Mouse (Mus musculus) layer of hippocampus, adult 11-12 months (tissue): ENCODE data around the gene Cdk2ap2.
"Not testable (repeated sequence)": the region's sequence is repeated elsewhere in the genome, so short reads cannot be mapped to it uniquely, and the experiment has no call there.

Experiments used
- DNase-seq: peaks from one replicate; pipeline ENCODE4 v3.0.0; 2022; ENCODE audit warnings: low spot score

Cdk2ap2 gene

DNA sequence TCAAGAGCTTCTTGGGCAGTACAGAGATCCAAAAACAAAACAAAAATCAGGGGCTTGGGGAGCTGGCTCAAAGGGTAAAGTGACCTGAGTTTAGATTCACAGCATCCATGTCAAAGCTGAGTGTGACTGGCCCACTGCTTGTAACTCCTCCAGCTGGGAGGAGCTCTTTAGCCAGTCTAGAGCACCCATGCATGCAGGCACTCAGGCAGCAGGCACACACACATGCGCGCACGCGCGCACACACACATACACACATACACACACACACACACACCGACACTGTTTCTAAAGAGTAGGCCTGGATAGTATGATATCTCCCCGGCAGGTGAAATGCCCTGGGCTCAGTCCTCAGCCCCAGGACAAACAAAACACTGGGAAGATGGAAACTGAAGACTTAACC, 20.0 kb downstream of the Cdk2ap2 start:
- no peak for DNase-seq

DNA sequence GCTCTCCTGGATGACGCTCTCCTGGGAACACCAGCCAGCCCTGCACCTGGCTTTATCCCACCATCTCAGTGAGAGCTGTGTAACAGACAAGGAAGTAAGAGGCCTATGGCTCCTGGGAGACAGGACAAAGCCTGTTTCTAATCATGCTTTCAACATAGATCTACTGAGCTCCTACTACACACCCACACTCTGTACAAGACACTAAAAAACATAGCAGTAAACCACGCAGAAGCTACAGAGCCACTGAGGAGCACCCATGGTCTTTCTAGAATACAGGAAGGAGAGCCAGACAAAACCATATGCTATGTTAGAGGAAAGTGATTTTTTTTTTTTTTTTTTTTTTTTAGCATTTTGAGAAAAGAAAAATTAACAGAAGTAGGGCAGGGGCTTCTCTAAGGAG, 21.4 kb downstream of the Cdk2ap2 start:
- DNase-seq, result no peak

DNA sequence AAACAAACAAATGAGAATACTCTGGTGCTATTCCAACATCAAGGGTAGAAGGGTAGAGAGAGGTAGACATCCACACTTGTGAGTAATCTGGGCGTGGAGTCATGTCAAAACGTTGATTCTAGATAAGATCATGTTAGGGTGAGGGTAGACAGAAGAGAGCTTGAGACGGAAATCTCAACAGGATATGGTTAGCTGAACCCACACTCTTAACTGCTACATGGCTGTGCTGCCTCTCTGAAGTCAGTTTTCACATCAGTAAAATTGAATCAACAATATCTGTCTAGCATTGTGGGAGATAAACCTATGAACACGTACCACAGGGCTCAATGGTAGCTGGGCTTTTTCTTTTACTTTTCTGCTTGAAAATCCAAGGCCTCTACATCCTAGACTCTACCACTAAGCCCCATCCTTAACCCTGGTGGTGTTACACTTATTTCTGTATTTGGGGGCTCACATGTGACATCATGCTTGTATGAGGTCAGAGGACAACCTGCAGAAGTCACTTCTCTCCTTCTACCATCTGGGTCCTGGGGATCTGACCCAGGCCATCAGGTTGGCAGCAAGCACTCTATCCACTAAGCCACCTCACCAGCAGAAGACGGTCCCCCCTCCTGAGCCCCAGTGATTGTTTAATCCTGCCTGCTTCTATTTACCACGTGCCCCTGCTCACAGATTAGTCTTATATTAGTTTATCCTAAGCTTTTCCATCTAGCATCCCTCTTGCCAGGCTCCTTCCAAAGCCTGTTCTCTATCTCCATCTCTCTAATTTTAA, 22.9 kb downstream of the Cdk2ap2 start:
- DNase-seq, result no peak

DNA sequence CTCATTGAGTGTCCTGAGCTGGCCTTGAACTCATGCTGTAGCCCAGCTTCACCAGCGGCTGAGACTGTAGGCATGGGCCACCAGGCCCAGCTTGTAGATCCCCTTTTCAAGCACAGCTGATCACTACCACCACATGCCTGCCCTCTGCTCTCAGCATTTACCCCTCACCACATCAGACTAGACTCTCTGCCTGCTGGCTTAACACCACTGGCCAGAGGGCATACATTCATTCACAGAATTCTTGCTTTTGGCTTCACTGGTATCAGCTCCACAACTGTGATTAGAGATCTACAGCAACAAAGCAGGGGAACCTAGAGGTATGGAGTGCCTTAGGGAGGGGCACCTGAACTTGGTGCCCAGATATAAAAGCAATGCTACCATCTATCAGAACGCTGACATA, 23.5 kb downstream of the Cdk2ap2 start:
- no peak for DNase-seq

DNA sequence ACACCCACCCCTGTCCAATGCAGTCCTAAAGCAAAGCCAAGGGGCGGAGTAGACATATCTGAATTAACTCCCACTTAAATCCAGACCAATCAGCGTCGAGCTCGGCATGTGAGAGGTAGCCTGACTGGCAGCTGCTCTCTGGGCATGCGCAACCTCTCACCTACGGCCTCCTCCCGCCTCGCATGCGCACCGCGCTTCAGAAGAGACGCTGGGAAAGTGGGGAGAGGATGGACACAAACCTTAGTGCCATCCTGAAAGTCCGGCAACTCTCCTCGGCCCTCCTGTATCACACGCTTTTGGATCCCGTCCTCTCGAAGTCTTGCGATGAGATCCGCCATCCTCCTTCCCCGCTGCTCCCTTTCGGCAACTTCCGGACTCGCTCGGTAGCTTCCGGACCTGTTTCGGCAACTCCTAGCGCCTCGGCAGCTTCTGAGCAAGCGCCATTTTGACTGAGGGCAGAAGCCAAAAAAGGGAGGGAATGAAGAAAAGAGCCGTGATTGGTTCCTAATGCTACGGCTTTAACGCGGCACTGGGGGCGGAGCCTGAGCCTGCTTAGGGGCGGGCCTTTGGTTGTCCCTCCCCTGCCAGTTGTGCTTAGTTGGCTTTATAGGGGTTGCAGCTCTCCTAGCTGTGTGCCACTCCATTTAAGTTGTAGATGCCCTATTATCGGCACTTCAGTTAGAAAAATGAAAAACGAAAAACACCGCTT, 24.3 kb downstream of the Cdk2ap2 start:
- peak; percentile 98 for DNase-seq

DNA sequence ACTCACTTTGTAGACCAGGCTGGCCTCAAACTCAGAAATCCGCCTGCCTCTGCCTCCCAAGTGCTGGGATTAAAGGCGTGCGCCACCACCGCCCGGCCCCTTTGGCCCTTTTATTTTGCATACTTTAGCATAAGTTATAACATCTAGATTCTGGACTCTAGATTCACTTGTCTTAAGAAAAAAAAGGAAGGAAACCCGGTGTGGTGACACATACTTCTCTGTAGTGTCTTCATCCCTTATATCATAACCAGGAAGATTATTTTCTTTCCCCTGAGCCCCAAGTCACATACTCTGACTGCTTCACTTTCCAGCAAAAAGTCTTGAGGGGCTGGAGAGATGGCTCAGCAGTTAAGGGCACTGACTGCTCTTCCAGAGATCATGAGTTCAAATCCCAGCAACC, 24.9 kb downstream of the Cdk2ap2 start:
- DNase-seq, result not testable (repeated sequence)

DNA sequence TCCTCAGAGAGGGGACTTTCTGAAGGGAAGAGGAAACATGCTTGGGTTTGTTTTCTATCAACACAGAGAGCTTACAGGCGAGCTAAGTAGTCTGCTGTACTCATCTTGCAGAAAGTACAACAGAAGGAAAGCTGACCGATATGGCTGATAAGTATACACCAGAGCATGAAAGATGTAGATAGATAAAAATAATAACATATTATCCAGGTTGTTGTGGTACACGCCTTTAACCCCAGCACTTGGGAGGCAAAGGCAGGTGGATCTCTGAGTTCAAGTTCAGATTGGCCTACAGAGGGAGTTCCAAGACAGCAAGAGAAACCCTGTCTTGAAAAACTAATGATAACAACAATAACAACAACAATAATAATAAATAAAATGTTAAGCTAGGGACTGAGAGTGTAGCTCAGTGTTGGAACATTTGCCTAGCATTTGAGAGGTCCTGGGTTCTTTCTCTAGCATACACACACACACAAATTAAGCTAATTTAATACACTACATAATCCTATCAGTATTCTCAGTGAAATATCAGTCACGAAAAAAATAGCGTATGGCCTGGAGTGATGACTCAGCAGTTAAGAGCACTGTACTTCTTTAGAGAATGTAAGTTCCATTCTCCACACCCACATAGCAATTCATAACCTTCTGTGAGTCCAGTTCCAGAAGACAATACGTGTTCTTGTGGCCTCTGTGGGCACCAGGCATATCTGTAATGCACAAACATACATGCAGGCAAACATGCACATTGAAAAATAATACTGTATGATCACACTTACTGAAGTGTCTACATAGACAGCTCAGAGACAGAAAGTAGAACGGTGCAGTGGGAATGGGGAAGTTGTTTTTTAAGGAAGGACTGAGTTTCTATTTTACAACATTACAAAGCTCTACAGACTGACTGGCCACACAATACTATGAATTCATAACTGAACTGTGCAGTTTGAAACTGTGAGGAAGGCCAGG, 25.7 kb downstream of the Cdk2ap2 start:
- no peak for DNase-seq

DNA sequence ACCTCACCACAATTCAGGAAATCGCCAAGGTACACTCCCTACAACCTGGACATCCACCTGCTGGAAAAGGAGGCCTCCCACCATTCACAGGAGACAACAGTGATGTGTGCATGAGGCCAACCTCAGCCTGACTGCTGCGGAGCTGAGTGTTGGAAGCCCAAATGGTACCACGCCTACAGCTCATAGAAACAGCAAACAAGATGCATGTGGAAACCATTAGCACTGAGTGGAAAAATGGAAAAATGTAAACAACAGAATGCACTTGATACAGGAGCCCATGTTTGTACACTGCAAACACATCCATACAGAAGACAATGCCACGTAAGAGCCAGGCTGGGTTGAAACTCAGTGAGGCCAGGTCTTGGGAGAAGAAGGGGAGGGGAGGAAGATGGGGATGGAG, 27.4 kb downstream of the Cdk2ap2 start:
- no peak for DNase-seq

DNA sequence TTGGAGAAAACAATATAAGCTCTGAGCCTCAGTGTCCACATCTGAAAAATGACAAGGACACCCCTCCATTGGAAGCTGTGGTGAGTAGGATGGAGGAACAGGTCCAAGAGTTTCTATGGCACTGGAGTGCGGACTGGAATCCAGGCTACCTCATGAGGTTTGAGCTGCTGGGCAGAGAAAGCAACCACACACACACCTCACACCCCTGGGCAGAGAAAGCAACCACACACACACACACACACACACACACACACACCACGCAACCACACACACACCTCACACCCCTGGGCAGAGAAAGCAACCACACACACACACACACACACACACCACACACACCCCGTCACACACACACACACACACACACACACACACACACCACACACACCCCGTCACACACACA, 28.3 kb downstream of the Cdk2ap2 start:
- not testable (repeated sequence) for DNase-seq

DNA sequence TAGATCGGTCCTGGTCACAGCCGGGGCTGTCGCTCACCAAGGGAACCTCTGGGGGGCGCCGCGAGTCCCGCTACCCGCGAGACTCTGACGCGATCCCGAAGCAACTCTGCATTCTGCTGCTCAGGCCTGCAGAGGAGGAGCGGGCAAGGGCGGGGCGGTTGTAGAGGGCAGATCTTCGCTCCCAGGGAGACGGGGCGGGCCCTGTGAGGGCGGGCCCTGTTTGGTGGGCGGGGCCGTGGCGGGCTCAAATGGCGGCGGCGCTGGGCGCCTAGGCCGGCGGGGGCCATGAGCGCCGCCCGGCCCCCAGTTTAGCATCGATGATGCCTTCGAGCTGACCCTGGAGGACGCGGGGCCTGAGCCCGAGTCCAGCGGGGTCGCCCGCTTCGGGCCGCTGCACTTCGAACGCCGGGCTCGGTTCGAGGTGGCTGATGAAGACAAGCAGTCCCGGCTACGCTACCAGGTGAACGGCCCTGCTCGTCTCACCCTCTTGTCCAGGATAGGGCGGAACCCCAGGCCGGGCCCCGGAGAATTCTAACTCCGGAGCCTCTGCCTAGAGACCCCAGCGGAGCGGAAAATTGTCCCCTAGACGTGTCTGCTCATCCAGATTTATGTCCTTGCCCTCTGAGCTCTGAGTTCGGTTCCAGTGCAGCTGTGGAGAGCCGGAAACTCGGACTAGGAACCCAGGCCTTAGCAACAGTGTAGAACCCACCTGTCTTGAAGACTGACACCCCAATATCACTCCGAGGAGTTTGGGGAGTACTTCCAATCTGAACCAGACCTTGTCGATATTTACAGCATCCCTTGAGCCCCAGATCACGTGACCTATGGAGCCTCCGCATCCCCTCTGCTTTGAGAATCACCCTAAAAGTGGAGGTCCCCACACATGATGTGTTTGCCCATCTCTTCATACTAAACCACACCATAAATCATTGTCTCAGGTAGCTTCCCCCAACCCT, 29.0 kb downstream of the Cdk2ap2 start, which contains the start of gene Aip:
Aip (minus strand) TSS at position 118 of the 956 bp plus-strand sequence.
- DNase-seq, result peak; percentile 98

DNA sequence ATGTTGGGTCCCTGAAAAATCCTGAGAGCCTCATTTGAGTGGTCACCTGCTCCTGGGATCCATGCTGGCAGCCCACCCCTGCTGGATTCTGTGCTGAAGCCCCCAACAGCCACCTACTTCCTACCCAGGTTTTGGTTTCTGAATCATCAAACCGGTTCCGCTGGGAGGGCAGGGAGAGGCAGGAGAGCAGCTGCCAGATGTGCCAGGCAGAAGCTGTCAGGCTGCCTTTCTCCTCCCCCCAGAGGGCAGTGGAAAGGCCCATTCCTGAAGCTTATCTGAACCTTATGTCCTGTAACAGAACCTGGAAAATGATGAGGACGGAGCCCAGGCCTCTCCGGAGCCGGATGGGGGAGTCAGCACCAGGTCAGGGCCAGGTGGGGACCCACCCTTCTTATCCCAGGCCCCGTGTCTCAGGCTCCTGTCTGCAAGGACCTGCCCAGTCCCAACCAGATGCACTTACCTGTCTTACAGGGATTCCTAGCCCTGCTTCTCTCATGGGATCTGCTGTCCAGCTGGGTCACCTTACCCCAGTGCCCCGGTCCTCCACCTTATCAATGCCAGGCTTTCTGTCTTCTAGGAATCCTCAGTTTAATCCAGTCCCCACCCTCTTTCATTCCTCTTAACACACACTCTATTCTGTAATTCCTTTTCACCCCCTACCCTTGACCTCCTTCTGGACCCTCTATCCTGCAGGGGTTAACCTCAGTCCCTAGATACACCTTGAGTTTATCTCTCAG, 29.9 kb downstream of the Cdk2ap2 start:
- DNase-seq, result no peak

DNA sequence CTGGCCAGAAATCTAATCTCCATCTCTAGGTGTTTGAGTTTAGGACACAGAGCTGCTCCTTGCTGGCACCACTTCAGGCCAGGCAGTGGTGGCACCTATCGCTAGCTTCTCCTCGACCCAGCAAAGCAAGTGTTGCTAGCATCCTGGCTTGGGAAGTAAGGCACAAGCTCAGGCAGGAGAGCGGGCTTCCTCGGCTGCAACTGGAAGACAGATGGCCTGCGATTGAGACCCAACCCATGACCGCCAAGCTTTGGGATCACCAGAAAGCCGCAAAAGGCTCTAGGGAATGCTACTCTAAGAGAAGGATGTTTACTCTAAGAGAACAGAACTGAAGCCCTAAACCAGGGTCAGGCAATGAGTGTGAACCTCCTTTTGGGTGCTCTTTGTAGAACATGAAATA, 32.5 kb downstream of the Cdk2ap2 start:
- DNase-seq, result no peak

DNA sequence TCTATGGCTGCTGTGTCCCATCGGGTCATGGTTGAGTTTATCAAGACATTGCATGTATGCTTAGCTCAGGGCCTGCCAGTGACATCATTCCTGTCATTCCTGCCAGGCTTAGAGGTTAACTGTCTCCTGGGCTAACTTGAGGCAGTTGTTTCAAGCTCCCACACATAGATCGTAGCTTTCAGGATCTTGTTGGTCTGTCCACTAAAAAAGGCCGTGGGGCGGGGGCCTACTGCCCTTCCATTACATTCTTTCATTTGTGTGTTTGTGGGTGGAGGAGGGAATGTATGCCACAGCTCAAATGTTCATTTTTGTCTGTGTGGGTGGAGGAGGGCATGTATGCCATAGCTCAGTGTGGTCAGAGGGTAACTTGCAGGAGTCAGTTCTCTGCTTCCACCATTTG, 33.1 kb downstream of the Cdk2ap2 start:
- DNase-seq, result no peak

DNA sequence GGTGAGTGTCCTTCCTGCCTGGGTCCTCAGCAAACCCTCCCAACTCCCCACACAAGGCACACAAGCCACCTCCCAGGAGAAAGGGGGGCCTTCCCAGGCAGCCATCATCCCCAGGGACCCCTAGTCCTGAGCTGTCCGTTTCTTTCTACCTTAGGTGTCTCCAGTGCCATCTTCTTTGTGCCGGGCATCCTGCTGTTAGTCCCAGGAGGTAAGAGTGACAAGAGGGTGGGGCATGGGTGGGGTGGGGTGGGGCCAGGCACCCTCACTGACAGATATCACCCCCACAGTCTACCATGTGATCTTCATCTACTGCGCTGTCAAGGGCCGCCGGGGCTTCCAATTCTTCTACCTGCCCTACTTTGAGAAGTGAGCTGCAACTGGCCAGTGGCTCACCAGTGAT, 34.1 kb downstream of the Cdk2ap2 start:
- DNase-seq, result no peak

DNA sequence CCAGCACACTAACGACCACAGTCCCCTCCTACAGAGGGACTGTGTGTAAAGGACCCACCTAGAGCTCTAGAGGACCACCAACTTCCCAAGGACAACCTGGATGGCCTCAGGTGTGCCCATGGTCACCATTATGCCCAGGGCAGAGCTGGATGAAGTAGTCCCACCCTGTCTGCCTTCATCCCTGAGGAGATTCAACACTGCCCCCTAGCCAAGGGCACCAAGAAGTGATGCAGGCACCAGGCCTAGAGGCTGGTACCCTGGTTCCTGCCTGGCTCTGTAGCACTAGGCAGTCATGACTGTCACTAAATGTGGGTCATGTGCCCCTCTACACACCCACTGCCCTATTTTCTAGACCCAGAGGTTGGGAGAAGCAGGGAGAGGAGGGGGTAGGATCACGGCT, 34.8 kb downstream of the Cdk2ap2 start:
- no peak for DNase-seq

DNA sequence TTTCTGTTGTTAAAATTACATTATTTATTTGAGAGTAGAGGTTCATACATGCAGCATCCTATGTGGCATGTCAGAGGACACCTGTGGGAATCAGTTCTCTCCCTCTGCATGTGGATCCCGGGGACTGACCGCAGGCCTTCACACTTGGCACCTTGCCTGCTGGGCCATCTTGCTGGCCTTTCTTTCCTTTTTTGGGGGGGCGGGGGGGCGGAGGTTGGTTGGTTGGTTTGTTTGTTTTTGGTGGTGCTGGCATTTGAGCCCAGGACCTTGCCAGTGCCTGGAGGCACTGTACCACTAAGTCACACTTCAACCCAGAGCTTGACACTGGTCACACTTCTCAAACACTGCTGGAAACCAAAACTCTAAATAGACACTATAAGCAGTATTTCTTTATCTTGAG, 37.4 kb downstream of the Cdk2ap2 start:
- DNase-seq, result no peak

DNA sequence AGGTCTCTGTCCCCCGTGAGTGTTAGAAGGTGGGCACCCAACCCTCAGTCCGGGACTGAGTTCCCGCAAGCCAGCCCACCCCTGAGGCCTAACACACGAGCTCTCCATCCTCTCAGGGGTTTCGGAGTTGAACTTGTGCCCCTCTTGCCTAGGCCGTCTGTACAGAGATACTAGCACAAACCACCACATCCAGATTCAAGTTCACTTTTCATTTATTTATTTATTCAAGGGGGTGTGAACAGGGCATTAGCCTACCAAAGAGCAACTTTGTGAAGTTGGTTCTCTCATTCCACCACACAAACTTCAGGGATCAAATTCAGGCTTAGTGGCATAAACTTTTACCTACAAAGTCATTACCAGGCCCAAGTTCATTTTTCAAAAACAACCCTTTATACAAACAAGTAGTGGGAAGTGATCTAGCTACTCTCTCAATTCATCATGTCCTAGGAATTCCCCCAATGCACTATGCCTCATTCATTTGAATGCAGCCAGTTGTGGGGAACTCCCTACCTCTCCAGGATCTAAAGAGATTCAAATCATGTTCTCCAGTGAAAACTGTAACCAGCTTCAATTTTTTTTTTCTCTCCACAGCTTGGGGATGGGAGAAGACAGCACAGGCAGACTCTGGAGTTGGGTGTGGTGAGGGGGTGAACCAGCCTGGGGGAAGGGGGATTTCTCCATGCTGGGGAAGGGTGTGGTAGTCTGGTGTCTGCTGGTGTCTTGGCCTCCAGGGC, 38.4 kb downstream of the Cdk2ap2 start:
- DNase-seq, result not testable (repeated sequence)

DNA sequence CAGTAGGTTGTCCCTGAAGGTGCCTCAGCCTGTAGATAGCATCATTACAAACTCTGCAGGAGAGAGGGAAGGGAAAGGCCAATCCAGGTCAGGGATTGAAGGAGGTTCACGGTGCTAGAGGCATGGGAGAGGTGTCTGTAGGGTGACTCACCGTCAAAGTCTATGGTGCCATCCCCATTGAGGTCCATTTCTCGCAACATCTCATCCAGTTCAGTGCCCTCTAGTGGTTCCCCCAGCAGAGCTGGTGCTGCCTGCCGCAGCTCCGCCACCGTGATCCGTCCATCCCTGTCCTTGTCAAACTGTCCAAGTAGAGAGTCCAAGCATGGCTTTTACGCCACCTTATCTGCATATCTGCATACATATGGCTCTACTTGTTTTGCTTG, 39.0 kb downstream of the Cdk2ap2 start:
- DNase-seq, result not testable (repeated sequence)

DNA sequence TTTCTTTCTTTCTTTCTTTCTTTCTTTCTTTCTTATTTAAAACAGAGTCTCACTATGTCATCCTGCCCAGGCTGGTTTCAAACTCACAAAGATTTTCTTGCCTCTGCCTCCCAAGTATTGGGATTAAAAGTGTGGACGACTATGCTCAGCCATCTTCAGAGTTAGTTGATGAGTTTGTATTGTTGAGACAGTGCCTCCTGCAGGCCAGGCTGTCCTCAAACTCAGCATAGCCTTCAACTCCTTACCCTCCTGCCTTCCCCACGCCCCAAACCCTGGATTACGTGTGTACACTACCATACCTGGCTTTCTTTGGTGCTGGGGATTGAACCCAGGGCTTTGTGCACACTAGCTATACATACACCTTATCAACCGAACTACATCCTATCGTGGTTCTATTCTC, 39.5 kb downstream of the Cdk2ap2 start:
- DNase-seq, result no peak

DNA sequence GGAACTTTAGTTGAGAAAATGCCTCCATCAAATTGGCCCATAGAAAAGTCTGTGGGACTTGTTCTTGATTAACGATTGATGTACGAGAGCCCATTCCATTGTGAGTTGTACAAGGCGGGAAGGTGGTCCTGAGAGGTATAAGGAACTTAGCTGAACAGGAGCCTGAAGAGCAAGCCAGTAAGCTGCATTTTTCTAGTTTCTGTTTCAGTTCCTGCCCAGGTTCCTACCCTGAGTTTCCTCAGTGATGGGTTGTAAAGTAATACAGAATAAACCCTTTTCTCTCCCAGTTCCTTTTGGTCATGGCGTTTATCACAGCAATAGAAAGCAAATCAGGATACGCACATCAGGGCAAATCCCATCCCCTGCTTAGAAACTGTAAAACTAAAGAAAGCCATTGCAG, 40.9 kb downstream of the Cdk2ap2 start:
- no peak for DNase-seq
